Mouse (Mus musculus) heart, embryonic 13.5 days (tissue): ENCODE measurements at regions not wholly inside any gene's neighbourhood (a gene's known extent, or its start where the extent isn't known, plus 50 kb on each side); places are given as distances from the start of the nearest gene placed in this dataset.
A peak's percentile ranks its signal among the peaks of the same experiment; 100 is the strongest.

Source experiments
- ATAC-seq: fragments of 200-750 bp; cut with Nextera tagmentation; 2 replicates; pipeline ENCODE4 v1.8.0; 2017; ENCODE audit warnings: moderate TSS enrichment; ENCODE audit not compliant: insufficient number of reproducible peaks, low FRiP score, low TSS enrichment; ENCODE audit errors: extremely low read depth
- H3K27ac ChIP-seq: fragments of 300-500 bp; sonication (generic); replicated peaks from 2 replicates; pipeline ENCODE4 v1.5.1; 2015; ENCODE audit warnings: moderate library complexity, mild to moderate bottlenecking, inconsistent platforms
- H3K27me3 ChIP-seq: fragments of 300-500 bp; sonication (generic); replicated peaks from 2 replicates; pipeline ENCODE4 v1.6.1; 2015; ENCODE audit warnings: mild to moderate bottlenecking, inconsistent platforms
- H3K36me3 ChIP-seq: fragments of 300-500 bp; sonication (generic); 2 replicates; pipeline ENCODE4 v1.6.1; 2015; ENCODE audit warnings: mild to moderate bottlenecking, inconsistent platforms
- H3K4me1 ChIP-seq: fragments of 300-500 bp; sonication (generic); 2 replicates; pipeline ENCODE4 v1.6.1; 2015; ENCODE audit warnings: inconsistent platforms
- H3K4me2 ChIP-seq: fragments of 300-500 bp; sonication (generic); 2 replicates; pipeline ENCODE4 v1.6.1; 2015; ENCODE audit warnings: inconsistent platforms, mild to moderate bottlenecking, moderate library complexity
- H3K4me3 ChIP-seq: fragments of 300-500 bp; sonication (generic); 2 replicates; pipeline ENCODE4 v1.5.1; 2015; ENCODE audit warnings: moderate library complexity, mild to moderate bottlenecking, inconsistent platforms
- H3K9ac ChIP-seq: fragments of 300-500 bp; sonication (generic); 2 replicates; pipeline ENCODE4 v1.6.1; 2015; ENCODE audit warnings: inconsistent platforms, mild to moderate bottlenecking, moderate library complexity
- H3K9me3 ChIP-seq: fragments of 300-500 bp; sonication (generic); 2 replicates; pipeline ENCODE4 v1.6.1; 2016; ENCODE audit warnings: inconsistent platforms
- WGBS: fragments of 180-500 bp; shearing (Covaris S2); methylation state at CpG from one replicate; pipeline ENCODE4 v1.1.7; 2015; ENCODE audit warnings: mixed read lengths; 5-methylcytosine and 5-hydroxymethylcytosine counted together

DNA sequence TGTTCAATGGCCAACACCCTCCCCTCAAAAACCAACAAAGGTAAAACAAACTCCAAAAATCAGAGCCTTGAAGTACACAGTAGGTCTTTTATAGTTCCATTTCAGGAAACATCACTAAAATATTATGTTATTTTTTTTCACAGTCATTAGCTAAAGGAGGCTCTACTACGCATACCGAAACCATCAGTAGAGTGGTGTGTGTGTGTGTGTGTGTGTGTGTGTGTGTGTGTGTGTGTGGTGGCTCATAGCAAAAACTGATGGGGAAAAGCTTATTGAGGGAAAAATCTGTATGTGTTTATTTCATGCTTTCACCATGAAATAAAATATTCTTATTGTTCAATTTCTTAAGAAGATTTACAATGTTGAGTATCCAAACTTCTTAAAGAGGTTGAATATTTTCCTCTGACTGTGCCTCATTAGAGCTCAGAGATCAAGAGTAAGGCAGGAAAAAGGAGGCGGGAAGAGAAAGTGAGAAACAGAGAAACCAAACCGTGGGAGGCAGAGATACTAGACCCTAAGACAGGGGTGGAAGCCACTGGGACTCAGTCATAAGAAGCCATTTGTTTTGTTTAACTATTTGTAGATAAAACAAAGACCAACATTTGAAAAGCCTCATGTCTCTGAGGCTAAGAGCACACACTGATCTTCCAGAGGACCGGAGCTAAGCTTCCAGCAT is 159.6 kb downstream of the Icos start:
- WGBS = 46% methylated on average over 5 of the region's 5 CpGs
- H3K4me3 ChIP-seq = no peak overlapping the region
- no peak overlapping the region for H3K4me2 ChIP-seq
- H3K27ac ChIP-seq = no peak overlapping the region
- H3K4me1 ChIP-seq = peaks cover 22% of the 10 kb centered on the region
- no peaks in the 10 kb centered on the region; the same call in 1 of the 2 replicates for H3K27me3 ChIP-seq
- no peak for ATAC-seq
- H3K9ac ChIP-seq = no peak overlapping the region
- no peaks in the 10 kb centered on the region for H3K36me3 ChIP-seq
- H3K9me3 ChIP-seq = no peaks in the 10 kb centered on the region

DNA sequence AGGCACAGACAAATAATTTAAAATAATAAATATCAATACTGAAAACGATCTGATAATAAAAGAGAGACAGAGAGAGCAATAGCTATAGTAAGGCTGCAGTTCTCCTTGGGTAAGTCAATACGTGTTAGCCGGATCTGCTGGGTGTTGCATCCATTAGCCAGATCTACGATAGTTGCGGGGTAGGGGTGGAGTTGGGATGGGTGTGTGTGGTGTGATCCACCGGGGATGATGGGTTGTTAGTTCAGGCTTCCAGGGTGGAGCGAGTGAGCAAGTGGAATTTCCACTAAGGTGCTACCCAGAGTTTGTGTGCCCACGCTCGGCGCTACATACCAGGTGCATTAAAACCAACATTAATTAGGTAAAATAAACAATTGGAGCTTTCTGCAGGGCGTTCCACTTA is 160.2 kb downstream of the Icos start:
- no peaks in the 10 kb centered on the region for H3K36me3 ChIP-seq
- H3K27ac ChIP-seq = no peak overlapping the region
- H3K4me1 ChIP-seq = peaks cover 24% of the 10 kb centered on the region
- no peak overlapping the region for H3K4me2 ChIP-seq
- no peaks in the 10 kb centered on the region for H3K9me3 ChIP-seq
- H3K27me3 ChIP-seq = no peaks in the 10 kb centered on the region; the same call in 1 of the 2 replicates
- H3K4me3 ChIP-seq = no peak overlapping the region
- WGBS = 65% methylated on average over 11 of the region's 11 CpGs
- ATAC-seq = no peak
- no peak overlapping the region for H3K9ac ChIP-seq

DNA sequence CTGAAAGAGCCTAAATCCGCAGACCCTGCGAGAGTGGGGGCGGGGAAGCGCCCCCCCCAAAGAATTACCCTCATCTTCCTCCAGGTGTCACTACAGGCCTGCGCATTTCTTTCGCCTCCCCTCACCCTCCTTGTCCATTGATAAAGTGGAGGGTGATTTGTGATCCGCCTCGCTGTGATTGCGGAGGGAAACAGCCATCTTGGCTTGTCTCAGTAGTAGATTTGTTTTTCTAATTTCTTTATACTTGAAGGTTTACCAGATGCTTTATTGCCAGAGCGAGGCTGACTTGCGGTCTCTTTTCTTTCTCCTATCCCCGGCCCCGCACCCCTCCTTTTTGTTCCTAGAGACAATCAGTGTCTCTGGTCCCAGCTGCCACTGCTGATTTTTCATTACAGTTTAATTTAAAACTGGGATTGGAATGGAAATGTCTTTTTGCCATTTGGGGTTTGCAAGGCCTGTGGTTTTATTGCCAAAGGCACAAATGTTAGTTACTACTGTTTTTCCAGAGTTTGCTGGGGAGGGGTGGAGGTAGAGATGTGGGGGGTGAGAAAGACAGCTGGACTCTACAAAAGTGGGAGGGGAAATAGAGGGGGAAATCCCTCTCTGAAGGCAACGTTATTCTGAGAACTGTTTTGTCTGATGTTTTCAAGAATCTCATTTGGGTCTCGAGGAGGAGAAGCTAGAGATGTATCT is 161.7 kb downstream of the Icos start:
- Histone ChIP-seq H3K4me3 (peak overlapping the region; percentile 40), H3K4me1 (peaks cover 34% of the 10 kb centered on the region), H3K27ac (no peak overlapping the region), H3K27me3 (no peaks in the 10 kb centered on the region; the same call in 1 of the 2 replicates), H3K36me3 (no peaks in the 10 kb centered on the region), H3K9ac (peak overlapping the region; percentile 62), H3K9me3 (no peaks in the 10 kb centered on the region), H3K4me2 (peak overlapping the region; percentile 67)
- 11% methylated on average over 15 of the region's 15 CpGs for WGBS
- ATAC-seq = no peak

DNA sequence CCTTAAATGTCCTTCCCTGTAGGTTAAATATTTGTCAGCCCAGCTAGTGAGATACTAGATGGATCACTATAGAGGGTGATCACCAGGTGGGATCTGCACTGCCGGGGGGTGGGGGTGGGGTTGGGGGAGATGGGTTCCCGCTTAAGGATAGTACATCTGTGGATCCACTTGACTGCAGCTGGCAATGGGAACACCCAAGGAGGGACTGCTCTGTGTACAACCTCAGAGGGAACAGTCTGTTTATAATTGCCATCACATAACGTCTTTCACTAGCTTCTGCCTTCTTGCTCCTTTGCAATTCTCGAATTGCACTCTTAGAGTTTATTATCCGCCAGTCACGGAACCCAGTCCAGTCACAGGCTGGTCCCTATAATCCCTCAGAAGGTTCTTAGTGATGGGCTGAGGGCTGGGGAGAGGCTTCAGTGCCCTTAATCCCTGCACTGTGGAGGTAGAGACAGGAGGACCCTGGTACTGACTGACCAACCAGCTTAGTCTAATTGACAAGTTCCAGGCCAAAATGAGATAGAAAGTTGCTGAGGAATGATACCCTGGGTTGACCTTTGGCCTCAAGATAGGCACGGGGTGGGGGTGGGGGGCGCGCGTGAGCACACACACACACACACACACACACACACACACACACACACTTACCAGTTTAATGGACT is 162.4 kb downstream of the Icos start:
- H3K36me3 ChIP-seq = no peaks in the 10 kb centered on the region
- H3K9ac ChIP-seq = no peak overlapping the region
- no peaks in the 10 kb centered on the region; the same call in 1 of the 2 replicates for H3K27me3 ChIP-seq
- H3K27ac ChIP-seq = no peak overlapping the region
- H3K4me1 ChIP-seq = peaks cover 38% of the 10 kb centered on the region
- no peak overlapping the region for H3K4me3 ChIP-seq
- no peak for ATAC-seq
- 39% methylated on average over 9 of the region's 10 CpGs for WGBS
- H3K9me3 ChIP-seq = no peaks in the 10 kb centered on the region
- no peak overlapping the region for H3K4me2 ChIP-seq

DNA sequence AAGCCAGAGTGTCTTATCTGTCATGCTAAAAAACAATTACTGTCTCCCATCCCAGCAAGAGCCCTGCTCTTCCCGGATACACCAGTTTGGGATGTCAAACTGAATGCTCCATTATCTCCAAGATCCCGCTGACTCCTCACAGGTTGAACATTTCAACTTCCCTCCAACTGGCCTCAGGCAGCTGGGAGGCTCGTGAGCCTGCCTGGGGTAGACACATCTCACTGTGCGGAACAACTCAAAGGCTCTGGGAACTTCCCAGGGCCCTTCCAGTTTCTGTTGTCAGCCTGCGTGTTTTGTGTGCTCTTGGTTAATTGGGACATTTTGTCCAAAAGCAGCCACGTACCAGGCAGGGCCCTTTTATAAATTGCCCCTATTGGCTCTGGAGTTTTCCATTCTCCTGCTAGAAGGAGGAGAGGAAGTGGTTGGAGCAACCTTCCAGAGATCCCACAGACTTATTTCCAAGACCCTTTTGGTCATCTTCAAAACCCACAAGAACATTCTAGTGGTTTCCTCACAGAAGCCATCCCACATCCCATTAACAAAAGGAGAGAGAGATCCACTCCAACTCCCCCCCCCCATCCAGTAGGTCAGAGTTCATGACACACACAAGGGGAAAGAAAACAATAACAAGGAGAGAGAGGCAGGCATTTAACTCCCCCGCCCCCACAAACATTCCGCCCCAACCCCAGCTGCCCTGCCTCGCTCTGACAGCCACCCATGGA is 163.3 kb downstream of the Icos start:
- Histone ChIP-seq H3K4me2 (no peak overlapping the region), H3K4me3 (no peak overlapping the region), H3K36me3 (no peaks in the 10 kb centered on the region), H3K4me1 (peaks cover 47% of the 10 kb centered on the region), H3K27me3 (no peaks in the 10 kb centered on the region; the same call in 1 of the 2 replicates), H3K9me3 (no peaks in the 10 kb centered on the region), H3K9ac (no peak overlapping the region), H3K27ac (no peak overlapping the region)
- ATAC-seq = no peak
- 42% methylated on average over 9 of the region's 9 CpGs for WGBS

DNA sequence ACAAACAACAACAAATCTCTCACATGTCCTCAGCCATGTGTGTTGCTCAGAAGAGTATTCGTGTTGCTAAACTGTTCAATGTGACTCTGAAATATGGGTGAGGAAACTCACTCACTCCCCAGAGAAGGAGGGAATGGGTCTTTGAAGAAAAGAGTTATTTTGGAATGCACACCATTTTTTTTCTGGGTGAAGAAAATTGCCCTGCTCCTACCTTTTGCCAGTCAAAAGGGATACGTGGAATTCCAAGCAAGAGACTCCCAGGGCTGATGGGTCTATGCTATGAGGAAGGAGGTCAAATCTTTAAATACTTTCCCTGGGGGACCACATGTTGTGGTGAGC is 163.8 kb downstream of the Icos start:
- no peak overlapping the region for H3K27ac ChIP-seq
- ATAC-seq = no peak
- no peak overlapping the region for H3K4me3 ChIP-seq
- no peak overlapping the region for H3K4me2 ChIP-seq
- no peaks in the 10 kb centered on the region for H3K36me3 ChIP-seq
- peaks cover 52% of the 10 kb centered on the region for H3K4me1 ChIP-seq
- no peaks in the 10 kb centered on the region; the same call in 1 of the 2 replicates for H3K27me3 ChIP-seq
- H3K9ac ChIP-seq = no peak overlapping the region
- H3K9me3 ChIP-seq = no peaks in the 10 kb centered on the region
- WGBS = 52% methylated on average over 2 of the region's 2 CpGs

DNA sequence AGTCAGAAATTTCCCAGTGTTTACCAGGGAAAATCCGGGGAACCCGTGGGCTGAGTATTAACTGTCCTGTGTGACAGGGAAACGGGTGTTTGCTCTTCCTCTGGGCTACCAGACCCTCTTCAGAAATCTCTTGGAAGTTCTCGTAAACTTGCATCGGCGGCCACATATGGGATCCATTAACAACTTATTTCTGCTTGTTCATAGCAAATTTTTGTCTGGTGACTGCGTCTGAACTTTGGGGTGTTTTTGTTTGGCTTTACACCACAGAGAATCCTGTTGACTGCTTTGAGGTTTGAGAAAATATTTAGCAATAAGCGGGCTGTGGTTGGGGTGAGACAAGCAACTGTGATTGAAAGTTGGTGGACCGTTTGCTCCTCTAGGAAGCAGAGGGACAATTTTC is 164.2 kb downstream of the Icos start:
- Histone ChIP-seq H3K27ac (no peak overlapping the region), H3K4me2 (no peak overlapping the region), H3K27me3 (no peaks in the 10 kb centered on the region; the same call in 1 of the 2 replicates), H3K9me3 (no peaks in the 10 kb centered on the region), H3K36me3 (no peaks in the 10 kb centered on the region), H3K9ac (no peak overlapping the region), H3K4me3 (no peak overlapping the region), H3K4me1 (peaks cover 53% of the 10 kb centered on the region)
- ATAC-seq = no peak
- 46% methylated on average over 9 of the region's 9 CpGs for WGBS

DNA sequence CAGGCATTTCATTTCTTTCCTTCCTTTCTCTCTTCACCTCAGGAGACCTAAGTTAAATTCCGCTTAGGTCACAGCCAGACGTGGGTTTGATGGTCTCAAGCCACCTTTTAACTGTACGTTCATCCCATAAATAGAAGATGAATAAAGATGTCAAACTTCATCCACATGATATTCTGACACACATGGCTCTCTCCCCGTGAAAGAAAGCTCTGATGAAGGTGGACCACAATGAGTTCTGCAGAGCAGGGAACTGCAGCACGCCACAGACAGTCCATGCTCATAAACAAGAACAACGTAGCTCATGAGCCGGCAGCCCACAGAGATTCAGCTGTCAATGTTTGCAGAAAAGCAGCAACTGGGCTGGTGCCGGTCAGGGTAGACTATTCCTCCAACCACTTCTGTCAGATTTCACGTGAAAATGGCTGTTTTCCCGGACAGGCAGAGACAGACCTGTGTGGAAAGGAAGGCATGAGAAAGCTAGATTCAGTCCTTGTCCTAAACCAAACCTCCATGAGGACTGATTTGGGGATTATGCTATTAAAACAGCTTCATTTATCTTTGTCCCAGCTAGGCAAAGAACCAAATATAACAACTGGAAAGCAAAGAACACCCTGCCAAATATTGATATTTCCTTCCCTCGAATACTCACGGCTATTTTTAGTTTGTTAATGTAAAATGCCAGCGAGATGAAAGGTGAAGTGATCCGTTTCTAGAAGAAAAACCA is 165.5 kb downstream of the Icos start:
- Histone ChIP-seq H3K4me2 (peak overlapping the region; percentile 27), H3K9me3 (no peaks in the 10 kb centered on the region), H3K36me3 (no peaks in the 10 kb centered on the region), H3K4me3 (no peak overlapping the region), H3K9ac (no peak overlapping the region), H3K27me3 (no peaks in the 10 kb centered on the region; the same call in 1 of the 2 replicates), H3K27ac (no peak overlapping the region), H3K4me1 (peaks cover 53% of the 10 kb centered on the region)
- WGBS = 32% methylated on average over 14 of the region's 14 CpGs
- no peak for ATAC-seq

DNA sequence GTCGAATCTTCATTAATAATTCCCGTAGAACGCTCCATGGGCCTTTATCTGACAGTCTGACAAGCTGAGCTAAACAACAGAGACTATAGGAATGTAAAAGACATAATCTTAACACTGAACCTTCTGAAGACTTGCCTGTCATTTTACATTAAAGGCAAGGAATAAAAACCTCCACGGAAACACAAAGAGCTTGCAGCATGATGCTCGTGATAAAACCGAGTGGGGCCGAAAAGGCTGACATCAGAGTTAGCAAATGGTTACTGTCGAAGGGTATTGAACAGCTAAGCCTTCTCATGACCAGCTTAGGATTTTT is 166.0 kb downstream of the Icos start:
- peak overlapping the region; percentile 27; the same call in 1 of the 2 replicates for H3K4me2 ChIP-seq

DNA sequence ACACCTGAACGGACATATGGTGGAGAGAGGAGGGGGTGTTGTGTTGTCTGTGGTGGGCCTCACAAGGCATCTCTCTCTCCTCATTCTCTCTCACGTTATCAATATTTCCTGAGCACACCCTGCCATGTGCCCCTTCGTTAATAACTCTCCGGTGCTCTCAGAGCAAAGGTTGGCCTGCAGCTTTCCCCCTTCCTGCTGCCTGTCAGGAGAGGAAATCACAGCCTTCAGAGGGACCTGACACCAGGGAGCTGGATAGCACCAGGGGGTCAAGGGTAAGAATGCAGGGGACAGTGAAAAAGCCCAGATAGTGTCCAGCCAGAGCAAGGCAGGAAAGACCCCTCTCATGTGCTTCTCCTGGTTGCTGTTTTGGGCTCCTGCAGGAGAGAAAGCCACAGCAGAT is 167.3 kb downstream of the Icos start:
- no peak overlapping the region for H3K4me3 ChIP-seq
- H3K27me3 ChIP-seq = no peaks in the 10 kb centered on the region; the same call in 1 of the 2 replicates
- H3K9me3 ChIP-seq = no peaks in the 10 kb centered on the region
- WGBS = 26% methylated on average over 4 of the region's 4 CpGs
- ATAC-seq = no peak
- peaks cover 46% of the 10 kb centered on the region for H3K4me1 ChIP-seq
- H3K27ac ChIP-seq = no peak overlapping the region
- no peak overlapping the region for H3K9ac ChIP-seq
- H3K36me3 ChIP-seq = no peaks in the 10 kb centered on the region
- no peak overlapping the region for H3K4me2 ChIP-seq

More for the DNA sequence above, 166.0 kb downstream of the Icos start:
- Histone ChIP-seq H3K9ac (no peak overlapping the region), H3K27ac (no peak overlapping the region), H3K27me3 (no peaks in the 10 kb centered on the region; the same call in 1 of the 2 replicates), H3K4me1 (peaks cover 53% of the 10 kb centered on the region), H3K9me3 (no peaks in the 10 kb centered on the region), H3K4me3 (no peak overlapping the region), H3K36me3 (no peaks in the 10 kb centered on the region)
- no peak for ATAC-seq
- 40% methylated on average over 8 of the region's 8 CpGs for WGBS

DNA sequence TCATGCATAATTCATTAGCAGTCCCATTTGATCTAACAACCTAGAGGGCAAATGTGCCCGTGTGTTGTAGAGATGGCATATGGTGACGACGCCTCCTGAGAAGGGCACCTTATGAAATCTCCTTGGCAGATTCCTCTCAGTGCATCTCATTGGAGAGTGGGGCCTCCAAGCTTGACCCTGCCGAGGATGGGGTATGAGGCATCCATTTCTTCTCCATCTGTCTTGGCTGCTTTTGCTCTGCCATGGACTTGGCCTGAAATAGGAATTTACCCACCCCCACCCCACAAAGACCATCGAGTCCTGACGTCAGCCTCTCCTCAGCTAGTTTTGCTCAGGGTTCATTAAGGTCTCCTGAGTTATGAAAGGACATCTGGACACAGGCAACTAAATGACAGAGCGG is 167.8 kb downstream of the Icos start:
- peaks cover 41% of the 10 kb centered on the region for H3K4me1 ChIP-seq

More for the DNA sequence above, 167.8 kb downstream of the Icos start:
- ATAC-seq = no peak
- H3K9ac ChIP-seq = no peak overlapping the region
- H3K9me3 ChIP-seq = no peaks in the 10 kb centered on the region
- no peaks in the 10 kb centered on the region for H3K36me3 ChIP-seq
- WGBS = 64% methylated on average over 7 of the region's 7 CpGs
- no peak overlapping the region for H3K4me3 ChIP-seq
- H3K27ac ChIP-seq = no peak overlapping the region
- no peaks in the 10 kb centered on the region; the same call in 1 of the 2 replicates for H3K27me3 ChIP-seq
- H3K4me2 ChIP-seq = no peak overlapping the region
